Mouse (Mus musculus) inflammation-experienced regulatory T-cells, adult 16 weeks (primary cell): Measurements from ENCODE around the gene 4921509C19Rik. TPM values are rescaled to one million over a fixed set of nuclear protein-coding genes. Genes with fewer than 3 reads are reported as not detected.

Experiments used
- polyA plus RNA-seq: library from polyadenylated mRNA; unstranded; fragments of 100-300 nt; shearing (Covaris generic); gene quantifications from one replicate; pipeline ENCODE4 v1.2.1, GENCODE M21; 2017

Gene 4921509C19Rik
- not detected for polyA plus RNA-seq

GRCm38 (mm10) chr2:151476053-151476452 lies at the start of gene 4921509C19Rik:
Gene 4921509C19Rik, minus strand, starts transcription at chr2:151476153.

GRCm38 (mm10) chr2:151494035-151494803 lies 18.3 kb upstream of the 4921509C19Rik start, which contains the start of gene Nsfl1c:
Gene Nsfl1c, plus strand, starts transcription at chr2:151494182.

Other genes starting within 250 kb of the 4921509C19Rik start
- 188 TPM for gene Nsfl1c, start 18.0 kb upstream of the 4921509C19Rik start, polyA plus RNA-seq
- 257 TPM for gene Fkbp1a, start 66.3 kb upstream of the 4921509C19Rik start, polyA plus RNA-seq
- gene Sdcbp2, start 96.5 kb upstream of the 4921509C19Rik start, polyA plus RNA-seq: 101 TPM
- gene Snph, start 156.4 kb upstream of the 4921509C19Rik start, polyA plus RNA-seq: 0.37 TPM
- not detected for gene Rad21l, start 192.4 kb upstream of the 4921509C19Rik start, polyA plus RNA-seq
- gene Tmem74b, start 225.9 kb upstream of the 4921509C19Rik start, polyA plus RNA-seq: 0.77 TPM